Mouse (Mus musculus) MEL (cell line): Measurements from ENCODE around the gene Abcd4. TPM values are rescaled to one million over a fixed set of nuclear protein-coding genes. Genes with fewer than 3 reads are reported as not detected.

Experiments used
- DNase-seq: peaks from one replicate; pipeline ENCODE4 v3.0.0; 2011; ENCODE audit warnings: low read depth, low spot score
- H3K27ac ChIP-seq: 2 replicates; pipeline ENCODE4 v1.5.1; 2012; ENCODE audit warnings: low read depth, mild to moderate bottlenecking, control low read depth, low read length, moderate library complexity; ENCODE audit not compliant: control insufficient read depth
- H3K27me3 ChIP-seq, 2 experiments: fragments of 150-350 bp in 1 of 2; sonication (generic) in 1 of 2; 2 replicates each; pipeline ENCODE4 v1.6.1; 2012; ENCODE audit warnings: low read length in 2 of 2, mild to moderate bottlenecking in 2 of 2, improper control_type of control experiment in 1 of 2, moderate library complexity in 1 of 2; ENCODE audit not compliant: insufficient read depth in 2 of 2, control insufficient read depth in 1 of 2
- H3K36me3 ChIP-seq, 2 experiments: 2 replicates each; pipeline ENCODE4 v1.6.1; 2012 to 2014; ENCODE audit warnings: low read length in 2 of 2, improper control_type of control experiment in 1 of 2, inconsistent platforms in 1 of 2, mild to moderate bottlenecking in 1 of 2; ENCODE audit not compliant: insufficient read depth in 2 of 2, control insufficient read depth in 1 of 2
- H3K4me1 ChIP-seq, 2 experiments: fragments of 150-350 bp in 1 of 2; sonication (generic) in 1 of 2; 2 replicates each; pipeline ENCODE4 v1.6.1; 2012; ENCODE audit warnings: low read length in 2 of 2, improper control_type of control experiment in 1 of 2, mild to moderate bottlenecking in 1 of 2; ENCODE audit not compliant: insufficient read depth in 2 of 2, control insufficient read depth in 1 of 2
- H3K4me3 ChIP-seq, 2 experiments: fragments of 150-350 bp in 1 of 2; sonication (generic) in 1 of 2; 2 replicates each; pipeline ENCODE4 v1.5.1; 2012; ENCODE audit warnings: low read depth in 2 of 2, low read length in 2 of 2, mild to moderate bottlenecking in 2 of 2, moderate library complexity in 2 of 2, control low read depth in 1 of 2, improper control_type of control experiment in 1 of 2; ENCODE audit not compliant: control insufficient read depth in 1 of 2, insufficient read depth in 1 of 2
- H3K79me2 ChIP-seq: 2 replicates; pipeline ENCODE4 v1.6.1; 2012; ENCODE audit warnings: mild to moderate bottlenecking, low read length, moderate library complexity; ENCODE audit not compliant: control insufficient read depth, poor library complexity, insufficient read depth
- H3K9ac ChIP-seq: 2 replicates; pipeline ENCODE4 v1.6.1; 2012; ENCODE audit warnings: low read depth, mild to moderate bottlenecking, control low read depth, low read length, moderate library complexity; ENCODE audit not compliant: control insufficient read depth, poor library complexity, severe bottlenecking
- H3K9me3 ChIP-seq: fragments of 150-350 bp; sonication (generic); replicated peaks from 2 replicates; pipeline ENCODE4 v1.6.1; 2012; ENCODE audit warnings: mild to moderate bottlenecking, low read length, improper control_type of control experiment, moderate library complexity; ENCODE audit not compliant: insufficient read depth
- BHLHE40 ChIP-seq: IDR thresholded peaks from 2 replicates; pipeline ENCODE4 v1.6.1; 2012; ENCODE audit warnings: low read depth, mild to moderate bottlenecking, inconsistent platforms, low read length, improper control_type of control experiment, borderline replicate concordance
- CHD1 ChIP-seq: IDR thresholded peaks from 2 replicates; pipeline ENCODE4 v1.6.1; 2012; ENCODE audit warnings: low read depth, mild to moderate bottlenecking, inconsistent platforms, low read length, improper control_type of control experiment
- CHD2 ChIP-seq: IDR thresholded peaks from 2 replicates; pipeline ENCODE4 v1.6.1; 2011; ENCODE audit warnings: low read length, improper control_type of control experiment
- CTCF ChIP-seq, 3 experiments: IDR thresholded peaks in 2 of 3; conservative IDR thresholded peaks in 1 of 3; 2 replicates each; pipeline ENCODE4 v1.5.1; 2011 to 2012; ENCODE audit warnings: low read length in 3 of 3, low read depth in 2 of 3, mild to moderate bottlenecking in 2 of 3, improper control_type of control experiment in 1 of 3, inconsistent platforms in 1 of 3, mixed read lengths in 1 of 3, moderate library complexity in 1 of 3; ENCODE audit not compliant: control insufficient read depth in 1 of 3, insufficient read depth in 1 of 3, poor library complexity in 1 of 3, severe bottlenecking in 1 of 3
- ELF1 ChIP-seq: IDR thresholded peaks from 2 replicates; pipeline ENCODE4 v1.6.1; 2014; ENCODE audit warnings: low read depth, mild to moderate bottlenecking, inconsistent platforms, low read length, improper control_type of control experiment, moderate library complexity
- ETS1 ChIP-seq: IDR thresholded peaks from 2 replicates; pipeline ENCODE4 v1.6.1; 2012; ENCODE audit warnings: low read depth, mild to moderate bottlenecking, inconsistent platforms, low read length, improper control_type of control experiment, moderate library complexity
- GABPA ChIP-seq: IDR thresholded peaks from 2 replicates; pipeline ENCODE4 v1.6.1; 2012; ENCODE audit warnings: low read depth, mild to moderate bottlenecking, inconsistent platforms, low read length, improper control_type of control experiment, moderate library complexity
- GATA1 ChIP-seq: IDR thresholded peaks from 2 replicates; pipeline ENCODE4 v1.6.1; 2011; ENCODE audit warnings: low read depth, low read length, improper control_type of control experiment
- HCFC1 ChIP-seq: IDR thresholded peaks from 2 replicates; pipeline ENCODE4 v1.6.1; 2012; ENCODE audit warnings: low read depth, mild to moderate bottlenecking, inconsistent platforms, low read length, improper control_type of control experiment, moderate library complexity
- JUND ChIP-seq: IDR thresholded peaks from 2 replicates; pipeline ENCODE4 v1.6.1; 2011; ENCODE audit warnings: low read depth, mild to moderate bottlenecking, improper control_type of control experiment, low read length
- MAX ChIP-seq: IDR thresholded peaks from 2 replicates; pipeline ENCODE4 v1.6.1; 2011; ENCODE audit warnings: low read length, improper control_type of control experiment
- MEF2A ChIP-seq: IDR thresholded peaks from 2 replicates; pipeline ENCODE4 v1.6.1; 2014; ENCODE audit warnings: low read depth, mild to moderate bottlenecking, inconsistent platforms, low read length, improper control_type of control experiment; ENCODE audit not compliant: poor library complexity, insufficient replicate concordance, severe bottlenecking; ENCODE audit errors: extremely low read depth
- MXI1 ChIP-seq: IDR thresholded peaks from 2 replicates; pipeline ENCODE4 v1.6.1; 2011; ENCODE audit warnings: mild to moderate bottlenecking, low read depth, low read length, improper control_type of control experiment
- MYB ChIP-seq: IDR thresholded peaks from 2 replicates; pipeline ENCODE4 v1.6.1; 2011; ENCODE audit warnings: mild to moderate bottlenecking, low read depth, low read length, improper control_type of control experiment
- MYC ChIP-seq: IDR thresholded peaks from 2 replicates; pipeline ENCODE4 v1.6.1; 2011; ENCODE audit warnings: low read depth, mild to moderate bottlenecking, low read length, improper control_type of control experiment, moderate library complexity
- NRF1 ChIP-seq: IDR thresholded peaks from 2 replicates; pipeline ENCODE4 v1.6.1; 2014; ENCODE audit warnings: low read depth, mild to moderate bottlenecking, inconsistent platforms, low read length, improper control_type of control experiment, moderate library complexity; ENCODE audit not compliant: poor library complexity, insufficient read depth, severe bottlenecking
- POLR2AphosphoS2 ChIP-seq: IDR thresholded peaks from 2 replicates; pipeline ENCODE4 v1.6.1; 2011; ENCODE audit warnings: low read length, improper control_type of control experiment
- POLR2AphosphoS5 ChIP-seq: IDR thresholded peaks from 2 replicates; pipeline ENCODE4 v1.6.1; 2012; ENCODE audit warnings: low read depth, borderline replicate concordance, mild to moderate bottlenecking, inconsistent platforms, low read length, moderate library complexity, mixed read lengths
- RAD21 ChIP-seq: IDR thresholded peaks from 2 replicates; pipeline ENCODE4 v1.6.1; 2011; ENCODE audit warnings: mild to moderate bottlenecking, low read depth, low read length, improper control_type of control experiment
- RCOR1 ChIP-seq: IDR thresholded peaks from 2 replicates; pipeline ENCODE4 v1.6.1; 2012; ENCODE audit warnings: low read depth, mild to moderate bottlenecking, inconsistent platforms, low read length, improper control_type of control experiment
- SIN3A ChIP-seq: IDR thresholded peaks from 2 replicates; pipeline ENCODE4 v1.6.1; 2012; ENCODE audit warnings: low read length, improper control_type of control experiment, inconsistent platforms
- TAL1 ChIP-seq: IDR thresholded peaks from 2 replicates; pipeline ENCODE4 v1.6.1; 2012; ENCODE audit warnings: mild to moderate bottlenecking, inconsistent platforms, low read length, moderate library complexity, mixed read lengths
- TBP ChIP-seq: IDR thresholded peaks from 2 replicates; pipeline ENCODE4 v1.8.0; 2011; ENCODE audit warnings: low read depth, low read length, improper control_type of control experiment
- TCF12 ChIP-seq: IDR thresholded peaks from 2 replicates; pipeline ENCODE4 v1.6.1; 2014; ENCODE audit warnings: low read depth, mild to moderate bottlenecking, inconsistent platforms, low read length, improper control_type of control experiment, moderate library complexity
- UBTF ChIP-seq: IDR thresholded peaks from 2 replicates; pipeline ENCODE4 v1.6.1; 2012; ENCODE audit warnings: low read depth, mild to moderate bottlenecking, inconsistent platforms, low read length, improper control_type of control experiment, moderate library complexity, borderline replicate concordance; ENCODE audit not compliant: insufficient read depth
- ZC3H11A ChIP-seq: IDR thresholded peaks from 2 replicates; pipeline ENCODE4 v1.6.1; 2012; ENCODE audit warnings: low read depth, mild to moderate bottlenecking, inconsistent platforms, low read length, improper control_type of control experiment
- ZKSCAN1 ChIP-seq: IDR thresholded peaks from 2 replicates; pipeline ENCODE4 v1.6.1; 2012; ENCODE audit warnings: low read depth, mild to moderate bottlenecking, inconsistent platforms, low read length, improper control_type of control experiment, moderate library complexity
- polyA plus RNA-seq, 2 experiments: library from polyadenylated mRNA; stranded (reverse) in 1 of 2; unstranded in 1 of 2; fragments of >175 nt in 1 of 2; fragments of >200 nt in 1 of 2; gene quantifications; 2 replicates each; pipeline versions ENCODE4 v1.2.1 to v1.2.4; 2012; ENCODE audit warnings: low replicate concordance in 2 of 2, low read depth in 1 of 2; ENCODE audit not compliant: insufficient read length in 2 of 2, insufficient read depth in 1 of 2, missing spikeins in 1 of 2
- total RNA-seq: library from RNA; depleted of rRNA; stranded (reverse); fragments of 300-350 nt; gene quantifications from 2 replicates; pipeline ENCODE4 v1.2.3, GENCODE M21; 2012

Gene Abcd4
- total and polyA plus RNA-seq, 3 experiments: 3.5 to 7.1 TPM; not detected in 1

GRCm38 (mm10) chr12:84640654-84641053 is 23.4 kb upstream of the Abcd4 start, which contains the start of gene Vrtn:
TSS of gene Vrtn (plus strand) at chr12:84641019.
- no peak for TF ChIP-seq HCFC1
- no peak for TF ChIP-seq ZC3H11A
- no peak for TF ChIP-seq JUND
- TF ChIP-seq GATA1: no peak
- no peak for TF ChIP-seq MAX
- no peak for TF ChIP-seq ETS1
- no peak for TF ChIP-seq ELF1
- TF ChIP-seq UBTF: no peak
- TF ChIP-seq POLR2AphosphoS5: no peak
- no peak for TF ChIP-seq MYB
- no peak for TF ChIP-seq CHD1
- TF ChIP-seq GABPA: no peak
- TF ChIP-seq MYC: no peak
- no peak for TF ChIP-seq POLR2AphosphoS2
- TF ChIP-seq TCF12: no peak
- TF ChIP-seq CTCF (IDR thresholded peaks at IDR 0.05 in 2 of 3, conservative IDR thresholded peaks at IDR 0.05 in 1 of 3; ENCODE audit: control insufficient read depth in 1 of 3, insufficient read depth in 1 of 3, low read depth in 2 of 3, low read length in 3 of 3, poor library complexity in 1 of 3, severe bottlenecking in 1 of 3): no peak
- TF ChIP-seq CHD2: no peak
- H3K27me3 ChIP-seq: peaks cover 0 to 9% of the 10 kb centered on the region in 2 experiments; a peak in 2 of 4 replicates

GRCm38 (mm10) chr12:84640253-84640652 is 23.0 kb upstream of the Abcd4 start:
- H3K36me3 ChIP-seq: no peaks in the 10 kb centered on the region
- H3K4me1 ChIP-seq: no peaks in the 10 kb centered on the region
- no peak for TF ChIP-seq MYC
- no peak for TF ChIP-seq TBP
- no peak for TF ChIP-seq POLR2AphosphoS5
- TF ChIP-seq MEF2A: no peak
- no peak for TF ChIP-seq RCOR1
- no peak for TF ChIP-seq ELF1
- TF ChIP-seq GABPA: no peak
- no peak for TF ChIP-seq ZKSCAN1
- no peak for TF ChIP-seq BHLHE40
- no peak for TF ChIP-seq CTCF (IDR thresholded peaks at IDR 0.05 in 2 of 3, conservative IDR thresholded peaks at IDR 0.05 in 1 of 3; ENCODE audit: control insufficient read depth in 1 of 3, insufficient read depth in 1 of 3, low read depth in 2 of 3, low read length in 3 of 3, poor library complexity in 1 of 3, severe bottlenecking in 1 of 3)
- TF ChIP-seq TCF12: no peak
- TF ChIP-seq MYB: no peak
- no peak for TF ChIP-seq SIN3A
- TF ChIP-seq MXI1: no peak
- TF ChIP-seq TAL1: no peak
- no peak for TF ChIP-seq RAD21
- no peak for TF ChIP-seq CHD1
- no peak for TF ChIP-seq NRF1
- no peak overlapping the region for H3K27ac ChIP-seq
- no peak for DNase-seq
- H3K9me3 ChIP-seq: no peaks in the 10 kb centered on the region
- no peak overlapping the region for H3K4me3 ChIP-seq
- H3K79me2 ChIP-seq: no peaks in the 10 kb centered on the region
- H3K27me3 ChIP-seq: peaks cover 0 to 9% of the 10 kb centered on the region in 2 experiments; a peak in 2 of 4 replicates
- H3K9ac ChIP-seq: no peak overlapping the region

More at GRCm38 (mm10) chr12:84640654-84641053, 23.4 kb upstream of the Abcd4 start, which contains the start of gene Vrtn:
- no peaks in the 10 kb centered on the region for H3K9me3 ChIP-seq
- H3K4me1 ChIP-seq: no peaks in the 10 kb centered on the region
- DNase-seq: no peak
- no peak within 1 kb of the TSS for H3K27ac ChIP-seq
- H3K36me3 ChIP-seq: no peaks in the 10 kb centered on the region
- H3K4me3 ChIP-seq: no peak within 1 kb of the TSS
- no peak within 1 kb of the TSS for H3K9ac ChIP-seq
- H3K79me2 ChIP-seq: no peaks in the 10 kb centered on the region
